Mouse (Mus musculus) testis, adult 2 months (tissue): ENCODE measurements at regions not wholly inside any gene's neighbourhood (a gene's known extent, or its start where the extent isn't known, plus 50 kb on each side); places are given as distances from the start of the nearest gene placed in this dataset.

Experiments used
- CTCF ChIP-seq: fragments of 200-500 bp; IDR thresholded peaks from 2 replicates; pipeline ENCODE4 v1.5.1; 2012; ENCODE audit warnings: low read depth, mild to moderate bottlenecking, inconsistent platforms, low read length, moderate library complexity; ENCODE audit not compliant: control insufficient read depth, insufficient read depth, insufficient replicate concordance
- POLR2A ChIP-seq: fragments of 200-500 bp; IDR thresholded peaks from 2 replicates; pipeline ENCODE4 v1.6.1; 2012; ENCODE audit warnings: low read depth, mild to moderate bottlenecking, inconsistent platforms, low read length, moderate library complexity; ENCODE audit not compliant: control insufficient read depth

DNA sequence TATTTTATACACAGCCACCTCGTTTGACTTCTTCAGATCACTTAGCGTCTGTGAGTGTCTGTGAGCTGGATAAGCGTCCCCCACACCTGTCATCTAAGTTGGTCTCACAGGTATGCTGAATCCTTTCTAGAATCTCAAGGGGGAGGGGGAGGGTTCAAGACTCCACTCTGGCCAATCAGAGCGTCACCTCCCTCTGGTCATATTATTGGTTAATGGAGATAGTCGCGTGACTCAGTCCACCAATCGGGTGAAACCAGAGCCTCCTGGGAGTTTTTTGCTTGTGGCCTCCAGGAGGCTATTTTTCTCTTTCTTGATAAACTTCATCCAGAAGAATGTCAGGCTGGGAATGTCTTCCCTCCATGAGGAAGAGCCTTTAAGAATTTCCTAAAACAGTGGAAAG lies 66.8 kb upstream of the Gsc start:
- TF ChIP-seq CTCF (no peak), POLR2A (no peak)
